Mouse (Mus musculus): ENCODE measurements around the gene Tm9sf1.

DNA sequence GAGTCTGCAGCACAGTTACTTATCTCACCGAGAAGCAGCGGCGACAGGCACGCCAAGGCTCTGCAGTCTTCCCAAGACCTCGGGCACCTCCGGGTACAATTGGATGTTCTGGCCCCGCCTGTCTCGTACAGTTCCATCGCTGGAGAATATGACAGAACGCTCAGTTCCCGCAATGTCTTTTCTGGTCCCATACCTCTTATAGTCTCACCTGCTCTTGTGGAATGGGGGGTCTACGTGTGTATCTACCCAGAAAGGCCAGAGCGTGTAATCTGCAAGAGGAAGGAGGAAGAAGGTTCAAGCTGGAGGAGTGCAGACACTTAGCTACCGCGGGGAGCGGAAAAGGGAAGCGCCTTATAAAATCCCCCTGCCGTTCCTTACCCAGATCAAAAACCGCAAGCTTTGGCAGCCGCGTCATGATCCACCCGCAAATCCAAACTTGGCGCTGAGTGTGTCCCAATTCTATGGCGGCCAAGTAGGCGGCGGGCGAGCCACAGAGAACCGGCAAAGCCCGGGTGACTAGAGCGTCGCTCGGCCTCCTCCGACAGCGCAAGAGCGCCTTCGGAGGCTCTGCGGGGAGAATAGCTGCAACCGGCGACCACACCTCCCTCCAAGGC is 16.5 kb upstream of the Tm9sf1 start, which contains the start of gene Mdp1:
- peak; percentile 59 for TF ChIP-seq CTCF (conservative IDR thresholded peaks at IDR 0.05; ENCODE audit: insufficient read depth, insufficient read length, low read depth, low read length)
- TF ChIP-seq POLR2A (IDR thresholded peaks at IDR 0.05; ENCODE audit: low read depth, low read length) = no peak

All from kidney, adult 2 months (tissue).